Mouse (Mus musculus): Measurements from ENCODE around the gene Agbl3. TPM values are rescaled to one million over a fixed set of nuclear protein-coding genes. Genes with fewer than 3 reads are reported as not detected.

The Agbl3 gene
- polyA plus RNA-seq, 1 experiment from 2014 or later = 12.1 TPM

DNA sequence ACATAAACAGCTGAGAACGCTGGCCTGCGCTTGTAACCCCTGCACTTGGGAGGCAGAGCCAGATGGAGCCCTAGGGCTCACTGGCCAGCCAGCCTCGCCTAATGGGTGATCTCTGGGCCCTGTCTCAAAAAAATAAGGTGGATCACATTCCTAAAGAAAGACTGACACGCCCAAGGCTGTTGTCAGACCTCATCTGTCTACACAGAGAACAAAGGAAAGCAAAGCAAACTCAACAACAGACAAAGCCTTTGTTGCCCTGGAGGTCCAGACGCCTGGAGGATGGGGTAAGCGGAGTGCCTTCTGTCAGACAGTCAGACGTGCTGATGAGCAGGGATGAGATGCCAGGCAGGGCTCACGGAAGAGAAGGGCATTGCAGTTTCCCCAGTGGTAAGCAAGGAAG is 86.6 kb downstream of the Agbl3 start:
- 34% methylated on average over 8 of the region's 8 CpGs for WGBS
- ATAC-seq (ENCODE audit: low FRiP score) = no peak
- Histone ChIP-seq H3K4me1 (no peaks in the 10 kb centered on the region), H3K9ac (replicated peaks) (no peak overlapping the region), H3K27me3 (replicated peaks) (no peaks in the 10 kb centered on the region), H3K27ac (replicated peaks) (no peak overlapping the region), H3K4me2 (no peak overlapping the region), H3K9me3 (replicated peaks) (no peaks in the 10 kb centered on the region), H3K4me3 (replicated peaks) (no peak overlapping the region), H3K36me3 (no peaks in the 10 kb centered on the region)

DNA sequence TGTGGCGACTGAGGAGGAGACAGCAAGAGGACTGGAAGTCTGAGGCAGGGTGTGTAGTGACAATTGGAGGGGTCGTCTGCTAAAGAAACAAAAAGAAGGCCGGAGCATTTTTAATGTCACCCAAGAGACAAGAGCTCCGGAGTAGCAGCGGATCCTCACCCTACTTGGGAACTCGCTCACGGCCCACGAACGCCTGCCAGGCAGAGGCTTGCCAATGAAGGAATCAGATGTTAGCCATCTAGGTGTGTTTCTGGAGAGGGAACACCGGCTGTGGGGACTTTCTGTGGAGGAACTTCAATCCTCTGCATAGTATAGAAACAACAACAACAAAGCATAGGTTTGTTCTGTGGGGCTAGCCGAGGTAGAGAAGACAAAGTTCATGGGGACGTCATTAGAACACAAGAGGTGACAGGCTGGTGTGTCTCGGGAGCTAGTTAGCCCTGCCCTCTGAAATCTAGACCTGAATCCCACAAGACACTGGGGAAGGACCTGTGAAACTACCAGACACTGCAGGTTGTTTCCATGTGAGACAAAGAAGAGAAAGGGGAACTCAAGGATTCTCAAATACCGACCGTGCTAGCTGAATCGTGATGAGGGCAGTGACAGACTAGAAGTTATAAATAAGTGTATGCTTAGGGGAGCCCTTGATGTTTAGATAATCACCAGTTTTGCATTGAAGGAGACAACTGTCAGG is 87.2 kb downstream of the Agbl3 start:
- 68% methylated on average over 16 of the region's 16 CpGs for WGBS
- Histone ChIP-seq H3K9ac (replicated peaks) (no peak overlapping the region), H3K4me3 (replicated peaks) (no peak overlapping the region), H3K4me1 (no peaks in the 10 kb centered on the region), H3K4me2 (no peak overlapping the region), H3K36me3 (no peaks in the 10 kb centered on the region), H3K9me3 (replicated peaks) (no peaks in the 10 kb centered on the region), H3K27me3 (replicated peaks) (no peaks in the 10 kb centered on the region), H3K27ac (replicated peaks) (no peak overlapping the region)
- ATAC-seq (ENCODE audit: low FRiP score) = no peak

DNA sequence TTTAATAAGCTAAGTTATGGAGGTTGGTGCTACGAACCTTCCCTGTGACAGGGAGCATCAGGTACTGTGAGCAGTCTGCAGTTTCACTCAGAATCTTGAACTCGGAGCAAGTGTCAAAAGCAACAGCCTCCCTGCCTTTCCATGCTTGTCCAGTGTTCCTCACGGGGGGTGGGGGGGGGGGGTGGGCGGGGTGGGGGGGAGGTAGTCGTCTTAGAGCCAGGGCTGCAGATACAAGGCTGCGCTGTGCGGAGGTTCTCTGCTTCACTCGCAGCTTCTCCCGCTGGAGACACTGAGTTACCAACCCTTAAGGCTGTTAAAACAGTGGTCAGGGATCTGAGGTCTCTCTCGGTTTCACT is 87.7 kb downstream of the Agbl3 start:
- Histone ChIP-seq H3K4me3 (replicated peaks) (no peak overlapping the region), H3K27me3 (replicated peaks) (no peaks in the 10 kb centered on the region), H3K36me3 (no peaks in the 10 kb centered on the region), H3K4me1 (no peaks in the 10 kb centered on the region), H3K9ac (replicated peaks) (no peak overlapping the region), H3K4me2 (no peak overlapping the region), H3K27ac (replicated peaks) (no peak overlapping the region), H3K9me3 (replicated peaks) (no peaks in the 10 kb centered on the region)
- WGBS = 80% methylated on average over 10 of the region's 10 CpGs
- no peak for ATAC-seq (ENCODE audit: low FRiP score)

DNA sequence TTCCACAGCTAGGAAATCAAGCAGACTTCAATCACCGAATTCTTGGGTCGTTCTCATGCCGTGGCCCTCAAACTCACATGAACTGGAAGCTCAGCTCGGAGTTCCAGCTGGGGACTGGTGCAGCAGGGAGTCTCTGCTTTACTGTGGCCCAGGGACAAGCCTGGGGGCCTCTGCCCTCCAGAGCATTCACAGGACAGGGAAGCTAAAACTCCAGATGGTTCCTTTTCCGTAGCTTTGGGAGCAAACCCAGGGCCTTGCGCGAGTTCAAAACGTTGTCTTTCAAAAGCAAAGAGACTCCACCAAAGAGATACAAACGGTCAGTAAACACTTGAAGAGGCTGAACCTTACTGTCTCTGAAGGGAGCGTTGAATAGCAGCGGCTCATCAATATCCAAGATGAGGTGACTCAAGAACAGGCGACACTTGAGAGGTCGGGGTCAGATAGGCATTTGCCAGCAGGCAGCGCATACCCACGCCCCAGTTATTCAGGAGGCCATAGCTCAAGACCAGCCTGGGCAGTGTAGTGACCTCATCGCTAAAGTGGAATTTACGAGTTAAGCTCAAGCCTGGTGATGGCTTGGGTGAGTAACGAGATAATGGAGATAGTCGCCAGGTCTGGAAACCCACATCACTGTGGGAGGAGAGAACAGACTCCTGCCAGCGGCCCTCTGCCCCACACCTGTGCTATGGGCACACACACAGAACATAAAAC is 88.4 kb downstream of the Agbl3 start:
- no peak overlapping the region for H3K4me2 ChIP-seq
- H3K27me3 ChIP-seq (replicated peaks) = no peaks in the 10 kb centered on the region
- H3K4me3 ChIP-seq (replicated peaks) = no peak overlapping the region
- no peaks in the 10 kb centered on the region for H3K36me3 ChIP-seq
- H3K9ac ChIP-seq (replicated peaks) = no peak overlapping the region
- H3K4me1 ChIP-seq = no peaks in the 10 kb centered on the region
- no peak overlapping the region for H3K27ac ChIP-seq (replicated peaks)
- 80% methylated on average over 20 of the region's 20 CpGs for WGBS
- H3K9me3 ChIP-seq (replicated peaks) = no peaks in the 10 kb centered on the region
- no peak for ATAC-seq (ENCODE audit: low FRiP score)

DNA sequence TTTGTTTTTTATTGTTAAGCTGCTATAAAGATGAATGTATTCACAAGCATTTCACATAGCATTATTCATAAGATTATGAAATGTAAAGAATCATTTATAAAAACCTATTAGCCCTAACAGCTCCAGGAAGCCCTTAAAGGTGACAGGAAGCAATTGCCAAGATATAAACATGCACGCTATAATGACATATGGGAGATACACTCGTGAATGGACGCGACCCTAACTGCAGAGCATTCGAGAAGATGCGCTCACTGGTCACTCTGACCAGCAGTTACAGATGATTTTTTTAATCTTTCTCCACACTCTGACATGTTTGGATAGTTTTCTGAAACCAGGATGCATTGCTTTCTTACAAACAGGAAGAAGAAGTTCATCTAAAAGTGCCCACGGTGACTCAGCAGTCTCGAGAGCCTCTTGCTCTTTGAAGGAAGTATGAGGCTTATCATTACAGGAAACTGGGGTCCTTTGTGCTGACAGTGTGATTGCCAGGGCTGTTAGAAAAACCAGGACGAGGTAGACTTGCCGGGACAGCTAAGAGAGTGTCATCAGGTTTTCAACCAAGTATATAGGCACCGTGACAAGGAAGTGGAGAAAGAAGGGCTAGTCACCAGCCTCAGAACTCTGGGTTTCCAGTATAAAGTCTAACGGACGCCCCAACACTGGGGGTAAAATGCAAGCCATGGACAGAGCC is 89.1 kb downstream of the Agbl3 start:
- H3K27me3 ChIP-seq (replicated peaks) = no peaks in the 10 kb centered on the region
- H3K36me3 ChIP-seq = no peaks in the 10 kb centered on the region
- H3K9me3 ChIP-seq (replicated peaks) = no peaks in the 10 kb centered on the region
- H3K4me3 ChIP-seq (replicated peaks) = no peak overlapping the region
- no peak overlapping the region for H3K4me2 ChIP-seq
- H3K9ac ChIP-seq (replicated peaks) = no peak overlapping the region
- H3K4me1 ChIP-seq = no peaks in the 10 kb centered on the region
- WGBS = 82% methylated on average over 13 of the region's 13 CpGs
- H3K27ac ChIP-seq (replicated peaks) = no peak overlapping the region
- ATAC-seq (ENCODE audit: low FRiP score) = no peak

DNA sequence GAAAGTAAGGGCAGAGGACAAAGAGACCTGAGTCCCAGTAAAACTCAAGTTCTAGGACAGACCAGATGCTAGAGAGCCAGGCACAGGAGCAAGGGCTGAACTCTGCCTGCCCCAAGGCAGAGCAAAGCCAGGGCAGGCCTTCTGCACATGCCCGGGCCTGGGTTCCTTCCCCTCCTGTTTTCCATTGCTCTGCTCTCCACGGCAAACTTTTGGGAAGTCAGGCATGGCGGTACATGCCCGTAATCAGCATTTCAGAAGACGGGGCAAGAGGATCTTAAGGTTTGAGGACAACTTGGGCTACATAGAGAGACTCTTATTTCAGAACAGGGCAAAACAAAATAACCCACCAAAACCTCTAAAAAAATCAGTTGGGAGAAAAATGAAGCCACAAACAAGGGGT is 89.9 kb downstream of the Agbl3 start:
- no peak overlapping the region for H3K4me3 ChIP-seq (replicated peaks)
- no peak for ATAC-seq (ENCODE audit: low FRiP score)
- H3K9ac ChIP-seq (replicated peaks) = no peak overlapping the region
- no peaks in the 10 kb centered on the region for H3K27me3 ChIP-seq (replicated peaks)
- H3K9me3 ChIP-seq (replicated peaks) = no peaks in the 10 kb centered on the region
- H3K36me3 ChIP-seq = no peaks in the 10 kb centered on the region
- 88% methylated on average over 5 of the region's 5 CpGs for WGBS
- H3K4me2 ChIP-seq = no peak overlapping the region
- H3K4me1 ChIP-seq = no peaks in the 10 kb centered on the region
- H3K27ac ChIP-seq (replicated peaks) = no peak overlapping the region

DNA sequence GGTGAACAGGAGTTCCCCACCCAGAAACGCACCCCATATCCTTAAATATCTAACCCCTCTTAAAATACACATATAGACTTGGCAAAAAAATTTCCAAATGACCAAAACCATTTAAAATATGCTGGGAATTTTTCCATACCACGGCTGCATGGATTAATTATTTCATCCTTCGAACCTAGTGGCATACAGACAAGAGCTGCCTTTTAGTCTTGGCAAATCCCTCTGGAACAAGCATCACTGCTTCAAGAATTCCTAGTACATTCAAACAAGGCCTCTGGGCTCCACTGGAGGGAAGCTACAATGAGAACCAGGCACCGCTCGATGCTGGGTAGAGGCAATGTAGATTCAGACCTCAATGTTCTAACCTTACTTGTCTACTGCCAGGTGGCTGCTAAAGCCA is 90.5 kb downstream of the Agbl3 start:
- H3K4me1 ChIP-seq = no peaks in the 10 kb centered on the region
- no peaks in the 10 kb centered on the region for H3K9me3 ChIP-seq (replicated peaks)
- no peaks in the 10 kb centered on the region for H3K36me3 ChIP-seq
- no peak overlapping the region for H3K4me2 ChIP-seq
- no peaks in the 10 kb centered on the region for H3K27me3 ChIP-seq (replicated peaks)
- H3K27ac ChIP-seq (replicated peaks) = no peak overlapping the region
- H3K9ac ChIP-seq (replicated peaks) = no peak overlapping the region
- no peak overlapping the region for H3K4me3 ChIP-seq (replicated peaks)
- 85% methylated on average over 5 of the region's 5 CpGs for WGBS
- no peak for ATAC-seq (ENCODE audit: low FRiP score)

DNA sequence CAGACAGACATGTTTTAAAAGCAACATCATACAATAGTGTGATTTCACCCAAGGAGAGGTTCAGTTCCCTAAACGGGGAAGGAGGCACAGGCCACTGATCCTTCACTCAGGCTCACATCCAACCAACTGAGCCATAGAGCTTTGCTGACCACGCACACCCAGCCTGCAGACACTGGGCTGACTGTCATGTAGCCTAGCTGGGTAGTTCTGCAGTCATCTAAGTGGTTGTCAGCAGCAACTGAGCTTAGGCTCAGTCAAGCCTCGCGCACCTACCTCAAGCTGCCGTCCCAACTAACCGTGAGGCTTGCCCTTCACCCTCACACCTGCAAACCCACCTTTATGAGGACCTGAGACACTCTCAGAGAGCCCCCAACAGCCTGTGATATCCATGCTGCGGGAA is 91.7 kb downstream of the Agbl3 start:
- H3K4me3 ChIP-seq (replicated peaks) = no peak overlapping the region
- no peaks in the 10 kb centered on the region for H3K36me3 ChIP-seq
- H3K27me3 ChIP-seq (replicated peaks) = no peaks in the 10 kb centered on the region
- peaks cover 11% of the 10 kb centered on the region for H3K4me1 ChIP-seq
- no peak overlapping the region for H3K9ac ChIP-seq (replicated peaks)
- no peak overlapping the region for H3K27ac ChIP-seq (replicated peaks)
- ATAC-seq (ENCODE audit: low FRiP score) = no peak
- H3K4me2 ChIP-seq = no peak overlapping the region
- no peaks in the 10 kb centered on the region for H3K9me3 ChIP-seq (replicated peaks)
- 95% methylated on average over 7 of the region's 7 CpGs for WGBS

DNA sequence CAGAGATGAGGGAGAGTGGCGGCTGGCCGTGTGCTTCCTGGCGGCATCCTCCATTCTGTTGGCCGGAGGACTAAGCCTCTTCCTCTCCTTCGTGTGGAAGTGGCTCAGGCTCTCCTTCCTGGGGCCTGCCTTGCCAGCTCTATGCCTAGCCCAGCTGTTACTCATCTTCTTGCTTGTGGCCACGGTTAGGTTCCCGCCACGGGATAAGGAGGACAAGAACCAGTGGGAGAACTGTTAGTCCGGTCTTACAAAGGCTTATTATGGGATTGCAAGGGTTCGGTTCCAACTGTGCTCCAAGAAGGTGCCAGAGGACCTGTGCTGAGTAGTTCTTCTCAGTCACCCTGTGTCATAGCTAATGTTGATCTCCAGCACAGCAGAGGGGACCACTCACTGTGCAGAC is 92.6 kb downstream of the Agbl3 start:
- Histone ChIP-seq H3K36me3 (no peaks in the 10 kb centered on the region), H3K27me3 (replicated peaks) (no peaks in the 10 kb centered on the region), H3K4me3 (replicated peaks) (no peak overlapping the region), H3K9ac (replicated peaks) (no peak overlapping the region), H3K4me1 (peaks cover 15% of the 10 kb centered on the region), H3K27ac (replicated peaks) (no peak overlapping the region), H3K9me3 (replicated peaks) (no peaks in the 10 kb centered on the region), H3K4me2 (no peak overlapping the region)
- 89% methylated on average over 10 of the region's 10 CpGs for WGBS
- no peak for ATAC-seq (ENCODE audit: low FRiP score)

DNA sequence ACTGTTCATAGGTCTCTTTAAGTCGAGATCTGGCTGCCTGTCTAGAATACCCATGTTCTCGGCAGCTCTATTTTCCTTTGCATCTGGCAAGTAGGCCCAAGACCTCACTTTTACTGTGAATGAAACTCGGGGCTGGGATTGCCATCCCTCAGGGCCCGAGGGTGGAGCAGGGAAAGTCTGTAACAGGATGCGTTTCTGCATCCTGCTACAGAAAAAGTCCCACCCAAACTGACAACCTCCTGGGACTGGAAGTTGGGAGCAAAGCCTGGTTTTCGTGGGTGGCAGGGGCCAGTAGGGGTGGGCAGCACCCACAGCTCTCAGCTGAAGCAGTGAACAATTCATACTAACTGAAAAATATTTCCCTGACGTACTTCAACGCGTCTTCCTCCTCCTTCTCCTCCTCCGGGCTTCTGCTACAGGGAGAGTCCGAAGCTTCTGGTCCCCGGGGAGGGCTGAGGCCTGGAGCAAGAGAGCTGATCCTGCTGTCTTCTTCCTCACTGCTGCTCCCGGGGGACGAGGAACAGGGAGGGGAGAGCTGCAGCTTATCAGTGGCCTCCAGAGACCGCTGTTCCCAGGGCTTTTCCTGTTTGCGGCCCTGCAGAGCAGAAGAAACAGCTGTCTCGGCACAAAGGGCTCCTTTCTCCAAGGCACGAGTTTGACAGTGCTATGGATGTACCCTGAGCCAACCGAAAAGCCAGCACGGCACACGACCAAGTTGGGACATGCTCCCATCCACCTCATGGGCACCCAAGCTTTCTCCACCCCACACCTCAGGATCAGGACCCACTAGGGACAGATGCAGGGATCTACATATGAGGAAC is 94.1 kb downstream of the Agbl3 start:
- no peak for ATAC-seq (ENCODE audit: low FRiP score)
- Histone ChIP-seq H3K27ac (replicated peaks) (0 out of 2 replicates have a peak overlapping the region, but pooled peaks have one; percentile 13), H3K9ac (replicated peaks) (no peak overlapping the region)

DNA sequence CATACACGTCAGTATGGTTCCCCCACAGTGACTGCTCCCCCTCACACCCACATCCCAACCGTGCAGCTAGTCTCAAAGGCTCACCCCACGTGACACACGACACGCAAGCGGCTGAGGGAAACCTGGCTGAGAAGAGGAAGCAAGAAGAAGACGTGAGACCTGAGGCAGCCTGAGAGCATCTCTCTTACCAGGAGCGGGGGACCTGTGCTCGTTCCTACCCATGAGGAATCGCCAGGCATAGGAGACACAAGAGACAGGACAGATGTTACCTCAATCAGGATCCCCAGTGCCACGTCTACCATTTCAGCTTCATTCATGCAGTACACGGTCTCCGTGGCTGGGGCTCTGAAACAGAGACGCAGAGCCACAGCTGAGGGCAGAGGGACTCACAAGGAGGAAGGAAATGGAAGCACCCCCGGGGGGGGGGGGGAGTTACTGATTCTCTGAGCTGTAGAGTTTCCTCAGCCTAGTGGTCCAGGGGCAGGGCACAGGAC is 95.1 kb downstream of the Agbl3 start:
- ATAC-seq (ENCODE audit: low FRiP score) = no peak
- Histone ChIP-seq H3K4me2 (no peak overlapping the region), H3K27ac (replicated peaks) (no peak overlapping the region), H3K27me3 (replicated peaks) (no peaks in the 10 kb centered on the region), H3K4me1 (peaks cover 22% of the 10 kb centered on the region), H3K9me3 (replicated peaks) (no peaks in the 10 kb centered on the region), H3K4me3 (replicated peaks) (no peak overlapping the region), H3K9ac (replicated peaks) (no peak overlapping the region), H3K36me3 (no peaks in the 10 kb centered on the region)
- 91% methylated on average over 15 of the region's 15 CpGs for WGBS

More for the DNA sequence above, 94.1 kb downstream of the Agbl3 start:
- Histone ChIP-seq H3K4me1 (peaks cover 22% of the 10 kb centered on the region), H3K4me3 (replicated peaks) (no peak overlapping the region), H3K4me2 (no peak overlapping the region), H3K9me3 (replicated peaks) (no peaks in the 10 kb centered on the region), H3K36me3 (no peaks in the 10 kb centered on the region), H3K27me3 (replicated peaks) (no peaks in the 10 kb centered on the region)
- 77% methylated on average over 21 of the region's 21 CpGs for WGBS
